Mouse (Mus musculus) hindbrain, embryonic 11.5 days (tissue): ENCODE results near the gene Sbk1. TPM values are rescaled to one million over a fixed set of nuclear protein-coding genes. Genes with fewer than 3 reads are reported as not detected.

Source experiments
- ATAC-seq: fragments of 200-750 bp; cut with Nextera tagmentation; 2 replicates; pipeline ENCODE4 v1.8.0; 2017; ENCODE audit warnings: mild to moderate bottlenecking, moderate TSS enrichment, moderate library complexity; ENCODE audit not compliant: low FRiP score
- DNase-seq: peaks from one replicate; pipeline ENCODE4 v3.0.0-alpha.2; 2015; ENCODE audit warnings: low spot score
- H3K27ac ChIP-seq: fragments of 300-500 bp; sonication (generic); 2 replicates; pipeline ENCODE4 v1.5.1; 2014; ENCODE audit warnings: mild to moderate bottlenecking, low read depth, low read length
- H3K27me3 ChIP-seq: fragments of 300-500 bp; sonication (generic); 2 replicates; pipeline ENCODE4 v1.6.1; 2014; ENCODE audit warnings: mild to moderate bottlenecking, low read length, moderate library complexity, mixed read lengths; ENCODE audit not compliant: control insufficient read depth, insufficient read depth
- H3K36me3 ChIP-seq: fragments of 300-500 bp; sonication (generic); 2 replicates; pipeline ENCODE4 v1.6.1; 2014; ENCODE audit warnings: mild to moderate bottlenecking, low read length, moderate library complexity, mixed read lengths; ENCODE audit not compliant: control insufficient read depth, insufficient read depth
- H3K4me1 ChIP-seq: fragments of 300-500 bp; sonication (generic); replicated peaks from 2 replicates; pipeline ENCODE4 v1.6.1; 2014; ENCODE audit warnings: low read length, mixed read lengths; ENCODE audit not compliant: control insufficient read depth, insufficient read depth
- H3K4me2 ChIP-seq: fragments of 300-500 bp; sonication (generic); replicated peaks from 2 replicates; pipeline ENCODE4 v1.6.1; 2014; ENCODE audit warnings: mild to moderate bottlenecking, low read depth, low read length
- H3K4me3 ChIP-seq: fragments of 300-500 bp; sonication (generic); 2 replicates; pipeline ENCODE4 v1.5.1; 2014; ENCODE audit warnings: low read depth, low read length
- H3K9ac ChIP-seq: fragments of 300-500 bp; sonication (generic); 2 replicates; pipeline ENCODE4 v1.6.1; 2014; ENCODE audit warnings: low read depth, low read length
- H3K9me3 ChIP-seq: fragments of 300-500 bp; sonication (generic); 2 replicates; pipeline ENCODE4 v1.6.1; 2016; ENCODE audit warnings: low read length; ENCODE audit not compliant: control insufficient read depth
- WGBS: fragments of 180-500 bp; shearing (Covaris S2); extraction: QIAGEN DNeasy Blood & Tissue Kit; methylation state at CpG from one replicate; pipeline ENCODE4 v1.1.7; 2014; 5-methylcytosine and 5-hydroxymethylcytosine counted together
- polyA plus RNA-seq: library from polyadenylated mRNA; unstranded; fragments of >200 nt; fragmentation: Nextera tagmentation; extraction: Ambion mirVana; gene quantifications from 2 replicates; pipeline ENCODE4 v1.2.1, GENCODE M21; 2014

Gene Sbk1
- polyA plus RNA-seq, 1 experiment from 2014 or later: 137 TPM

DNA sequence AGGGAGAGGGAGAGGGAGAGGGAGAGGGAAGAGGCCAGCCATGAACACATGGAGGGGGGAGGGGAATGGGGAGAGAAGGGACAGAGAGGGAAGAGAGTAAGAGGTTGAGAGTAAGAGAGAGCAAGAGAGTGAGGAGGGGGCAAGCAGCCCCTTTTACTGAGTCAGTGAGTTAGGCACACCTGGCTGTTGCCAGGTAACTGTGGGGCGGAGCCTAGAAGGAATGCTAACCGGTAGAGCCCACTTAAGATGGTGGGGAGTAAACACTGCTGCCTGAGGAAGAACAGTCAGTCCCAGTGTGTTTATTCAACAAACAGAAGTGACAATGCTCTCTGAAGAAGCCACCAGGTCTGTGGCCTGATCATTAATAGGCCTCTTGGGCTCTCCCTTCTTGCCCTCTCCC, 58.3 kb downstream of the Sbk1 start:
- H3K4me3 ChIP-seq: no peak overlapping the region
- WGBS: 68% methylated on average over 2 of the region's 2 CpGs
- H3K27me3 ChIP-seq: no peaks in the 10 kb centered on the region
- DNase-seq: no peak
- H3K9me3 ChIP-seq: no peaks in the 10 kb centered on the region
- no peak overlapping the region for H3K27ac ChIP-seq
- H3K9ac ChIP-seq: no peak overlapping the region
- no peaks in the 10 kb centered on the region for H3K4me1 ChIP-seq
- ATAC-seq: no peak
- no peaks in the 10 kb centered on the region for H3K36me3 ChIP-seq
- no peak overlapping the region for H3K4me2 ChIP-seq

DNA sequence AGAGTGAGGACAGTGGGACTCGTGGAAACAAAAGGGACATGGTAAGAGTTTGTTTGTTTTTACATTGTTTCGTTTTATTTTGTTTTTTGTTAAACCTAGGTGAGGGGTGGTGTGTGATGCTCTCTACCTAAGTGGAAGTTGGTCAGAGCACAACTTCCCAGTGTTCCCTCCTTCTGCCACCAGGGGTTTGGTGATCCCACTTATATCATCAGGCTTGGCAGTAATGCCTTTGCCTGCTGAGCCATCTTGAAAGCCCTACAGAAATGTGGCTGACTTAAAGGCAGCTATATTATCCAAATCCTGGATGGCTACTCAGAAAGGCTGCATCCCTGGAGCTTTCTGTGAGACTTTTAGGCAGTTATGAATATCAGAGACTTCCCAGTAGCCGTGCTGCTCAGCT, 60.3 kb downstream of the Sbk1 start:
- H3K27ac ChIP-seq: no peak overlapping the region

DNA sequence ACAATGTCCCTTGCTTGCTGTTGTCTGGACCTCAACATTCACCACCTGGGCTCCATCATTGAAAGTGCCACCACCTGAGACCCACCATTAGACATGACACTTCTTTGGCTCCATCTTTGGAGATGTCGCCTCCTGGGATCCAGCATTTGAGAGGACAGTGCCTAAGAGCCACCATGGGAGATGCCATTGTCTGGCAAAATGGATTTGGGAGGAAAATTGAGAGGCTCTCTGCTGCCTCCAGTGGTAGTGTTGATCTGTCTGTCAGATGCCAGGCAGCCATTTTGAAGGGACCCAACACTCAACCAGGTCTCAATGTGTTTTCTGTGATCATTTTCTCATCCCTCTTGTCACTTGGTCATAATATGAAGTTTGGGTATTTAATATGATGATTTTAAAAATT, 63.1 kb downstream of the Sbk1 start:
- WGBS: 97% methylated on average over 1 of the region's 1 CpGs
- no peaks in the 10 kb centered on the region for H3K9me3 ChIP-seq
- DNase-seq (peak; percentile 22), ATAC-seq (no peak)
- no peaks in the 10 kb centered on the region for H3K36me3 ChIP-seq
- no peak overlapping the region for H3K9ac ChIP-seq
- no peak overlapping the region for H3K4me3 ChIP-seq
- H3K27ac ChIP-seq: no peak overlapping the region
- H3K27me3 ChIP-seq: no peaks in the 10 kb centered on the region
- H3K4me2 ChIP-seq: no peak overlapping the region
- no peaks in the 10 kb centered on the region for H3K4me1 ChIP-seq

More for the DNA sequence above, 60.3 kb downstream of the Sbk1 start:
- 69% methylated on average over 3 of the region's 3 CpGs for WGBS
- no peak overlapping the region for H3K4me2 ChIP-seq
- no peaks in the 10 kb centered on the region for H3K4me1 ChIP-seq
- H3K9ac ChIP-seq: no peak overlapping the region
- no peaks in the 10 kb centered on the region for H3K27me3 ChIP-seq
- ATAC-seq (no peak), DNase-seq (no peak)
- no peak overlapping the region for H3K4me3 ChIP-seq
- H3K36me3 ChIP-seq: no peaks in the 10 kb centered on the region
- no peaks in the 10 kb centered on the region for H3K9me3 ChIP-seq

DNA sequence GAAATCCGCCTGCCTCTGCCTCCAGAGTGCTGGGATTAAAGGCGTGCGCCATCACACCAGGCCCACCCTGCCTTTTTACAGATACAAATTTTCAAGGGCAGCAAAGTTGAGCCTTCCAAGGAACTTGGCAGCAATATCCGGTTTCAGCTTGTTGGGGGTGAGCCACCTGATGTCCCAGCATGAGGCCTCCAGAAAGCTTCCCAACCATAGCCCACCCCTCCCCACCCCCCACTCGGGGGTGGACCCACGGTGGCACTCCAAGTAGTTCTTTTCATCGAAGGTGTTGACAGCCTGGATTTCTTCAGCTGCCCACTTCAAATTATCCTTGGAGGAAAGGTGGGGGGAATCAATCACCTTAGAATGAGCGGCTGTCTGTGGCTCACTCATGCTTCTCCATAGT, 66.5 kb downstream of the Sbk1 start:
- no peak overlapping the region for H3K27ac ChIP-seq
- no peak overlapping the region for H3K9ac ChIP-seq
- no peak for ATAC-seq

DNA sequence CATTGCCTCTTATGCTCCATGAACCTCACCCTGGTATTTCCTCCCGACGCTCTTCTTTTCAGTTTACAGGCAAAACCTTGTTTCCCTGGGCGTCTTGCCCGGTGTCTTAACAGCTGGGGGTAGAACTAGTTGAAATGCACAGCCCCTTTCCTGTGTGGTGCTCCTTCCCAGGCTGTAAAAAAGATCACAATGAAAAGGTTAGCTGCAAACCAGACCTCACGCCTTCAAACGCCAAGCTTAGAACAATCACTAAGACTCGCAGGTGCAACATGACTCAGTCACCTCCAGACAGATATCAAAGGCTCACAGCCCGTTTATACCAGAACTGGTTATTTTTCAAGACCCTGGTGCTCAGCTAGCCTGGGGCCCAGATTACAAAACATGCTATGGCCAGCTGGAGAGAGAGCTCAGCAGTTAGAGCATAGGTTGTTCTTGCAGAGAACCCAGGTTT, 67.1 kb downstream of the Sbk1 start:
- Histone ChIP-seq H3K36me3 (no peaks in the 10 kb centered on the region), H3K4me2 (no peak overlapping the region), H3K9me3 (no peaks in the 10 kb centered on the region), H3K4me3 (no peak overlapping the region), H3K27ac (no peak overlapping the region), H3K9ac (no peak overlapping the region), H3K4me1 (no peaks in the 10 kb centered on the region), H3K27me3 (no peaks in the 10 kb centered on the region)
- no peak for ATAC-seq
- no peak for DNase-seq
- WGBS: 83% methylated on average over 8 of the region's 8 CpGs

More for the DNA sequence above, 66.5 kb downstream of the Sbk1 start:
- no peaks in the 10 kb centered on the region for H3K27me3 ChIP-seq
- no peak for DNase-seq
- H3K4me3 ChIP-seq: no peak overlapping the region
- WGBS: 85% methylated on average over 8 of the region's 8 CpGs
- H3K36me3 ChIP-seq: no peaks in the 10 kb centered on the region
- no peaks in the 10 kb centered on the region for H3K4me1 ChIP-seq
- no peak overlapping the region for H3K4me2 ChIP-seq
- no peaks in the 10 kb centered on the region for H3K9me3 ChIP-seq

DNA sequence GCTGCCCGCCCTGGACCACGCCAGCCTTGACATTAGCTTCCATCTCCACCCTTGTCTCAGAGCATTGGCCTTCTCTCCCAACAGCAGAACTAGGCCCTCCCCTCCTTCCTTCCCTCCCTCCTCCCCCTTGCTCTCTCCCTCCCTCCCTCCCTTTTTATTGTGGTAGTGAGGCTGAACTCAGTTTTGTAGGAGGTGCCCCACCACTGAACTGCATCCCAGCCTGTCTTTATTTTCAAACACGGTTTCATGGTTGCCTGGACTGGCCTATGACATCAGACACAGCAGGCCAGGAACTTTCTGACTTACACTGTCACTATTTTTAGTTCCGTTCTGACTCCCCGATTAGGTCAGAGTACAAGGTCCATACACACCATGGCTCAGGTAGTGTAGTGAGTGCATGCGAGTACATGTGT, 67.8 kb downstream of the Sbk1 start:
- 83% methylated on average over 6 of the region's 6 CpGs for WGBS
- Histone ChIP-seq H3K27ac (no peak overlapping the region), H3K36me3 (no peaks in the 10 kb centered on the region), H3K4me3 (no peak overlapping the region), H3K4me1 (no peaks in the 10 kb centered on the region), H3K9ac (no peak overlapping the region), H3K4me2 (no peak overlapping the region), H3K9me3 (no peaks in the 10 kb centered on the region), H3K27me3 (no peaks in the 10 kb centered on the region)
- no peak for DNase-seq
- no peak for ATAC-seq

DNA sequence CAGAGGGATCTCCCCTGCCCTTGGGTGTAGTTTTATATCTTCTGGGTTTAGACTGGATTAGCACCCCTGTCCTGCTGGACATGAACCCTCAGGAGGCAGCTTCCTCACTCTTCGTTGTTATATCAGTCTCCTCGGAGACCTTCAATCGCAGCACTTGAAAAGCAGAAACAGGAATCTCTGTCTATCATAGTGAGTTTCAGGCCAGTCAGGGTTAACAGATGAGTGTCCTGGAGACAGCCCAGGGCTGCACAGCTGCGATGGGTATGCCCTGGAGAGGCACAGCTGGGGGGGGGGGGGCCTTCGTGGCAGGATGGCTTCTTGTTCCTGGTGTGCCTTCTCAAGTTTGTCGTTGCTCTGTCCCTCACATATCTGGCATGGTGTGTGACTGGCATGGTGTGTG, 68.5 kb downstream of the Sbk1 start:
- no peak overlapping the region for H3K9ac ChIP-seq
- H3K27ac ChIP-seq: no peak overlapping the region
- H3K36me3 ChIP-seq: no peaks in the 10 kb centered on the region
- DNase-seq (no peak), ATAC-seq (no peak)
- H3K4me3 ChIP-seq: no peak overlapping the region
- no peak overlapping the region for H3K4me2 ChIP-seq
- no peaks in the 10 kb centered on the region for H3K27me3 ChIP-seq
- WGBS: 54% methylated on average over 6 of the region's 6 CpGs
- no peaks in the 10 kb centered on the region for H3K9me3 ChIP-seq
- no peaks in the 10 kb centered on the region for H3K4me1 ChIP-seq

Other genes with a start within 250 kb of the Sbk1 start
- 2.7 and 4.6 TPM in 2 replicates for gene Gsg1l, start 190.2 kb upstream of the Sbk1 start, polyA plus RNA-seq
- 57.8 and 69.4 TPM in 2 replicates for gene Xpo6, start 72.1 kb upstream of the Sbk1 start, polyA plus RNA-seq
- 1.9 and 3.0 TPM in 2 replicates for gene Lat, start 97.0 kb downstream of the Sbk1 start, polyA plus RNA-seq
- 36.0 and 39.3 TPM in 2 replicates for gene Spns1, start 104.8 kb downstream of the Sbk1 start, polyA plus RNA-seq
- 4.8 and 5.2 TPM in 2 replicates for gene Nfatc2ip, start 124.1 kb downstream of the Sbk1 start, polyA plus RNA-seq
- gene Cd19, start 142.3 kb downstream of the Sbk1 start, polyA plus RNA-seq: not detected in 2 replicates
- 19.5 and 20.2 TPM in 2 replicates for gene Rabep2, start 156.1 kb downstream of the Sbk1 start, polyA plus RNA-seq
- 2.7 and 3.0 TPM in 2 replicates for gene Atp2a1, start 190.5 kb downstream of the Sbk1 start, polyA plus RNA-seq
- gene Sh2b1, start 202.8 kb downstream of the Sbk1 start, polyA plus RNA-seq: 38.0 and 41.0 TPM in 2 replicates
- 140 and 147 TPM in 2 replicates for gene Tufm, start 214.7 kb downstream of the Sbk1 start, polyA plus RNA-seq
- 54.5 and 55.1 TPM in 2 replicates for gene Atxn2l, start 230.8 kb downstream of the Sbk1 start, polyA plus RNA-seq